Mouse (Mus musculus): ENCODE results near the gene Med9.

- TF ChIP-seq CTCF (IDR thresholded peaks at IDR 0.05; ENCODE audit: low read depth) (no peak), EP300 (optimal IDR thresholded peaks at IDR 0.05) (no peak)
Measured at GRCm38 (mm10) chr11:59963364-59964162, 15.6 kb downstream of the Med9 start.
